Mouse (Mus musculus): ENCODE data around the gene Adpgk. TPM values are rescaled to one million over a fixed set of nuclear protein-coding genes. Genes with fewer than 3 reads are reported as not detected.

Adpgk gene
- polyA plus RNA-seq, 1 experiment from 2014 or later, result 27.4 TPM

DNA sequence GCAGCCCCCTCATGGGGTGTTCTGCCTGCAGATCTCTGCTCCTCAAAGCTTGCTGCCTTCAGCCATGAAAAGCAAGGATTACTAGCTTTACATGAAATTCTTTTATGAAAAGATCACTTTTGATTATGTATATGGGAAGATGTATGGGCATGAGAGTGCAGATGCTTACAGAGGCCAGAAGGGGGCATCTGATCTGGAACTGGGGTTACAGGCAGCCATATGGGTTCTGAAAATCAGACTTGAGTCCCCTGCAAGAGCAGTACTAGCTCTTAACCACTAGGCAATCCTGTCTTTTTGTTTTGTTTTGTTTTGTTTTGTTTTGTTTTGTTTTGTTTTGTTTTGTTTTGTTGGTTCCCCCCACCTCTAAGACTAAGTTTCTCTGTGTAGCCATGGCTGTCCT is 18.2 kb upstream of the Adpgk start:
- H3K9ac ChIP-seq, result no peak overlapping the region
- H3K36me3 ChIP-seq, result no peaks in the 10 kb centered on the region
- H3K27me3 ChIP-seq (replicated peaks), result no peaks in the 10 kb centered on the region; the same call in 1 of the 2 replicates
- no peaks in the 10 kb centered on the region for H3K9me3 ChIP-seq (replicated peaks)
- H3K27ac ChIP-seq, result no peak overlapping the region
- ATAC-seq, result no peak
- no peak overlapping the region for H3K4me3 ChIP-seq
- peaks cover 20% of the 10 kb centered on the region for H3K4me1 ChIP-seq
- H3K4me2 ChIP-seq, result no peak overlapping the region

DNA sequence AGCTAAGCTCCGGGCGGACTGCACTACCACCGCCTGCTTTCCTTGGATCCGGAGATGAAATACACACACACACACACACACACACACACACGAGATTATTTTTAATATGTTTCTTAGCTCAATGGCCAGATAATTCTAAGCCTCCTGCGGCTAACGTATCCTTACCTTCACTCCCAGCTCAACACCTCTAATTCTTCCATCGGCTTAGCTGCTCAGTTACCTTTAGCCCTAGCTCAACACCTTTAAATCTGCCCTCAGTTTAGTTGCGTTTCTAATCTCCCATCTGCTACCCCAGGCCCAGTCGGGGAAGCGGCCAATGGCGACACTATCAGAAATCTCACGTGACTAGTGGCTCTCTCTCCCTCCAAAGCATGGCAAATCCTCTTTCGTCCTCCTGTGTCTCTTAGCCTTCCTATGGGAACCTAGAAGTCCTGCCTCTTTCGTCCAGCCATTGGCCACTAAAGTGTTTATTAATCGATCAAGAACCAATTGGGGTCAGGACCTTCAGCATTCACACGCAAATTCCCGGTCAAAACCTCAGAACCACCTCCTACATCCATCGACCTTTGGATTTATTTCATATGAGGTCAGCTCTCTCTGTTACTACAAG is 16.4 kb upstream of the Adpgk start:
- 69% methylated on average over 19 of the region's 19 CpGs for WGBS (ENCODE audit: insufficient replicate concordance)
- Histone ChIP-seq H3K4me3 (no peak overlapping the region), H3K36me3 (no peaks in the 10 kb centered on the region), H3K27ac (no peak overlapping the region), H3K9me3 (replicated peaks) (no peaks in the 10 kb centered on the region), H3K4me1 (peaks cover 20% of the 10 kb centered on the region), H3K27me3 (replicated peaks) (no peaks in the 10 kb centered on the region), H3K9ac (no peak overlapping the region), H3K4me2 (no peak overlapping the region)
- ATAC-seq, result no peak

DNA sequence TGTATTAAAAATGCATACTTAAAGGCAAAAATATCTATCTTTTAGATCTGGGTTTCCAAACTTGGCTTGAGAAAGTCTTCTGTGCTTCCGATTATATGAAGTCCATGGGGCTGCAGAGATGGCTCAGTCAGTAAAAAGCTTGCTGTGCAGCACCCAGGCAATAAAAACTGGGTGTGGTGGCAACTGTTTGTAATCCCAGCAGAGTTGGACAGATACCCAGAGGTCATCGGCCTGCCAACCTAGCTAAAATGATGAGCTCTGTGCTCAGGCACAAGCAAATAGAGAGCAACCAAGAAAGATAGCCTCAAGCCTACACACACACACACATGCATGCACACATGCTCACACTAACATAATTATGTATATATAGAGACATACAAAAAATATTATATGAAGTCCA is 13.2 kb upstream of the Adpgk start:
- no peak for ATAC-seq
- Histone ChIP-seq H3K27me3 (replicated peaks) (no peaks in the 10 kb centered on the region), H3K4me3 (no peak overlapping the region), H3K4me2 (no peak overlapping the region), H3K27ac (no peak overlapping the region), H3K36me3 (no peaks in the 10 kb centered on the region), H3K9ac (no peak overlapping the region), H3K4me1 (peaks cover 9% of the 10 kb centered on the region; the same call in 1 of the 2 replicates), H3K9me3 (replicated peaks) (no peaks in the 10 kb centered on the region)
- 79% methylated on average over 2 of the region's 2 CpGs for WGBS (ENCODE audit: insufficient replicate concordance)

DNA sequence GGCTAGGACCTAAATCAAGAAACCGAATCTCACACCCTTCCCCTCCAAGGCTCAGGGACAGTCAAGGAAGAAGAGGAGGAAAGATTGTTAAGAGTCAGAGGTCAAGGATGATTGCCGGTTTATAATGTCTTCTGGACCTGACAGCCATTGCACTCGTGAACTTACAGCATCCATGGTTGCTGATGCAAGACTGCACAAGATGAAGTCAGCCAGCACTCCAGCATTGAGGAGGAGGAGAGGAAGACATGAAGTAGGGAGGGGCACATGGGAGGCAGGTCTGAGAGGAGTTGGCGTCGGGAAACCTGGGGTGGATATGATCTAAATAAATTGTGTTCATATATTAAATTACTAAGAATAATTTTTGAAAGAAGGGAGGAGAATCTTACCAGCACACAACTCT is 12.7 kb upstream of the Adpgk start:
- H3K27me3 ChIP-seq (replicated peaks), result no peaks in the 10 kb centered on the region
- 63% methylated on average over 5 of the region's 5 CpGs for WGBS (ENCODE audit: insufficient replicate concordance)
- H3K9me3 ChIP-seq (replicated peaks), result no peaks in the 10 kb centered on the region
- no peak overlapping the region for H3K4me2 ChIP-seq
- peaks cover 9% of the 10 kb centered on the region; the same call in 1 of the 2 replicates for H3K4me1 ChIP-seq
- ATAC-seq, result no peak
- H3K9ac ChIP-seq, result no peak overlapping the region
- no peak overlapping the region for H3K27ac ChIP-seq
- H3K4me3 ChIP-seq, result no peak overlapping the region
- H3K36me3 ChIP-seq, result no peaks in the 10 kb centered on the region

DNA sequence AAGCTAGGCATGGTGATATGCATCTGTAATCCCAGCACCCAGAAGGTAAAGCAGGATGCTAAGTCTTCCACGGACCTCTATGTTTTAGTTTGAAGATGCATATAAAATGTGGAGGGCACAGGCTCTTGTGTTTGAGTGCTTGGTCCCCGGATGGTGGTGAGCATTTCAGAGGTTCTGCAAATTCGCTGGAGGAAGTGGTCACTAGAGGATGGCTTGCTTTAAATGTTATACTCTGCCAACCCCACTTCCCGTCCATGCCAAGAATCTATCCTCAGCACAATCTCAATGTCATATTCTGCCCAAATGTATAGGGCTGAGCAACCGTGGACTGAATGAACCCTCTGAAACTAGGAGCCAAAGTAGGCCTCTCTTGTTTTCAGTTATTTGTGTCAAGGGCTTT is 10.5 kb upstream of the Adpgk start:
- H3K4me3 ChIP-seq, result no peak overlapping the region
- no peaks in the 10 kb centered on the region for H3K36me3 ChIP-seq
- WGBS (ENCODE audit: insufficient replicate concordance), result 62% methylated on average over 5 of the region's 5 CpGs
- no peak for ATAC-seq
- no peak overlapping the region for H3K4me2 ChIP-seq
- H3K27ac ChIP-seq, result no peak overlapping the region
- H3K9me3 ChIP-seq (replicated peaks), result no peaks in the 10 kb centered on the region
- no peak overlapping the region for H3K9ac ChIP-seq
- H3K27me3 ChIP-seq (replicated peaks), result no peaks in the 10 kb centered on the region
- peaks cover 21% of the 10 kb centered on the region for H3K4me1 ChIP-seq

DNA sequence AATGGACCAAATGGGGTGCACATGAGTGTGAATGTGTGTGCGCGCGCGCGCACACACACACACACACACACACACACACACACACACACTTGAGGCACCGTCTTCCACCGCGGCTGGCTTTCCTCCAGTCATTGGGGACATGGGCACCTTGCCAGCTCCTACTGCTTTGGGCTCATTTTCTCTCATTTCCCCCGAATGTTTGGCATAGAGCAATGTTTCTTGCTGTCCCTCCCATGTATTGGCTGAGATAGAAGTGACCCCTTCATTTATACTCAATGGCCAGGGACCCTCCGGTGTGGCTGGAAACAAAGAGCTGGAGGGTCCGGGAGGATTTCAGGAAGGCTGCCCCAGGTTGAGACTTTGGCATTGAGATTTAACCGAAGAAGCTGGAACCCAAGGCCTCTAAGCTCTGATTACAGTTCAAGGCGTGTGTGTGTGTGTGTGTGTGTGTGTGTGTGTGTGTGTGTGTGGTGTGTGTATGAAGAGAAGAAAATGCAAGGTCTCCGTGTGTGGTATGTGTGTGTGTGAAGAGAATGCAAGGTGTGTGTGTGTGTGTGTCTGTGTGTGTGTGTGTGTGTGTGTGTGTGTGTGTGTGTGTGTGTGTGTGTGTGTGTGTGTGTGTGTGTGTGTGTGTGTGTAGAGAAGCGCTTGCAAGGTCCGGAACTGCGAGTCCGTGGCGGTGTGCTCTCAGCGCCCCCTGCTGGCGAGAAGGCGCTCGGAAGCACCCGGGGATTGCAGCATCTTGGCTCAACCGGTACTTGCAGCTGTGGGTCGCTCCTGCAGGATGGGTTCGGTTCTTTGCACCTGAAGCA is 9.3 kb upstream of the Adpgk start:
- no peaks in the 10 kb centered on the region for H3K27me3 ChIP-seq (replicated peaks)
- no peaks in the 10 kb centered on the region for H3K36me3 ChIP-seq
- no peak overlapping the region for H3K27ac ChIP-seq
- no peak overlapping the region for H3K9ac ChIP-seq
- no peaks in the 10 kb centered on the region for H3K9me3 ChIP-seq (replicated peaks)
- H3K4me2 ChIP-seq, result peak overlapping the region; percentile 42
- 53% methylated on average over 19 of the region's 27 CpGs for WGBS (ENCODE audit: insufficient replicate concordance)
- H3K4me3 ChIP-seq, result no peak overlapping the region
- H3K4me1 ChIP-seq, result peaks cover 31% of the 10 kb centered on the region
- no peak for ATAC-seq

DNA sequence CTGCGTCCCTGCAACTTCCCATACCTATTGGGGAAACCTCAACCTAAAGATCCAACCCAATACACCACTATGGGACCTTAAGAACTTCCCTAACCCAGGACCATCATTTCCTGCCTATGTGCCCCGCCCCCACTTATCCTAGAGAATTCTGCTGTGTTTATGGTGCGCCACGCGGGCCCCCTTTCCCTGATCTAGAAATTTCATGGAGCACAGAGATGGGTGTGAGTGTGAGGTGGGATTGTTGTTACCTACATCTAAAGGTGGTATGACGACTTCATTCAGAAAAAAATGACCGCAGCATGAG is 8.7 kb upstream of the Adpgk start:
- Histone ChIP-seq H3K27me3 (replicated peaks) (no peaks in the 10 kb centered on the region), H3K4me1 (peaks cover 37% of the 10 kb centered on the region), H3K9ac (no peak overlapping the region), H3K9me3 (replicated peaks) (no peaks in the 10 kb centered on the region), H3K36me3 (no peaks in the 10 kb centered on the region), H3K27ac (no peak overlapping the region), H3K4me3 (no peak overlapping the region), H3K4me2 (peak overlapping the region; percentile 42)
- ATAC-seq, result no peak
- 46% methylated on average over 7 of the region's 7 CpGs for WGBS (ENCODE audit: insufficient replicate concordance)

DNA sequence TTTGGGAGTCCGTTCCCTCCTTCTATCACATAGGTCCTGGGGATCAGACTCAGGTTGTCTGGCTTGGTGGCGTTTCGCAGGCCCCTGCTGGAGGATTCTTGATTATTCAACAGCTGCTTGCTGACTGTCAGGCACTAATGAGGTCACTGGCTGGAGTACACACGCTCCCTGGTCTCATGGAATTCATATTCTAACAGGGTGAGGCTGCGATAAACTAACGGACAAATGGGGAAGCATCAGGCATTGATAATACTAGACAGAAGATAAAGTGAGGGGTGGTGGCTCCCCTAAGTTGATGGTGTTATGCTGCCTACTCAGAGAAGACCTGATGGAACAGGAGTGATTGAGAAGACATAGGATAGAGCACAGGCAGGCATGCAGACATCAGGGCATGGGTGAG is 5.7 kb upstream of the Adpgk start:
- Histone ChIP-seq H3K9ac (peak overlapping the region; percentile 9; the same call in 1 of the 2 replicates), H3K4me2 (peak overlapping the region; percentile 22; the same call in 1 of the 2 replicates), H3K4me3 (no peak overlapping the region), H3K9me3 (replicated peaks) (no peaks in the 10 kb centered on the region), H3K27ac (peak overlapping the region; percentile 8; the same call in 1 of the 2 replicates), H3K27me3 (replicated peaks) (no peaks in the 10 kb centered on the region), H3K4me1 (peaks cover 67% of the 10 kb centered on the region), H3K36me3 (no peaks in the 10 kb centered on the region)
- ATAC-seq, result peak; percentile 86
- WGBS (ENCODE audit: insufficient replicate concordance), result 33% methylated on average over 6 of the region's 6 CpGs

DNA sequence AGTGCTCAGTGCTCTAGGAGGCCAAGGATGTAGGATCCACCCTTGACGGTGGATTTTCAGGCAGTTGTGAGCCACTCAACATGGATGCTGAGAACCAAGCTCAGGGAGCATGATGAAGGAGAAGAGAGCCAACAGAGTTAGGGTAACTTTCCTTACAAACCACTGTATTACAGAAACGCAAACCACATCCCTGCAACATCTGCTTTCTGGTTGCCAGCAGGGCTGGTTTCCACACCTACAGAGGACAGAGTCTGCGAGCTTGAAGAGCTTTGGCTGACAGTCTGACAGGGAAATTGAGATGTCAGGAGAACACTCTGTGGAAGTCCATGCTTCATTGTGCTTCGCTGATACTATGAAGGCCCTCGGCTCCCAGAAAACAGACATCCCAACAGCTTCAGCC is 3.3 kb upstream of the Adpgk start:
- Histone ChIP-seq H3K36me3 (no peaks in the 10 kb centered on the region), H3K4me3 (no peak overlapping the region), H3K9ac (no peak overlapping the region), H3K4me1 (peaks cover 71% of the 10 kb centered on the region), H3K4me2 (peak overlapping the region; percentile 21; the same call in 1 of the 2 replicates), H3K27me3 (replicated peaks) (no peaks in the 10 kb centered on the region), H3K9me3 (replicated peaks) (no peaks in the 10 kb centered on the region), H3K27ac (peak overlapping the region; percentile 39; the same call in 1 of the 2 replicates)
- 48% methylated on average over 5 of the region's 5 CpGs for WGBS (ENCODE audit: insufficient replicate concordance)
- no peak for ATAC-seq

DNA sequence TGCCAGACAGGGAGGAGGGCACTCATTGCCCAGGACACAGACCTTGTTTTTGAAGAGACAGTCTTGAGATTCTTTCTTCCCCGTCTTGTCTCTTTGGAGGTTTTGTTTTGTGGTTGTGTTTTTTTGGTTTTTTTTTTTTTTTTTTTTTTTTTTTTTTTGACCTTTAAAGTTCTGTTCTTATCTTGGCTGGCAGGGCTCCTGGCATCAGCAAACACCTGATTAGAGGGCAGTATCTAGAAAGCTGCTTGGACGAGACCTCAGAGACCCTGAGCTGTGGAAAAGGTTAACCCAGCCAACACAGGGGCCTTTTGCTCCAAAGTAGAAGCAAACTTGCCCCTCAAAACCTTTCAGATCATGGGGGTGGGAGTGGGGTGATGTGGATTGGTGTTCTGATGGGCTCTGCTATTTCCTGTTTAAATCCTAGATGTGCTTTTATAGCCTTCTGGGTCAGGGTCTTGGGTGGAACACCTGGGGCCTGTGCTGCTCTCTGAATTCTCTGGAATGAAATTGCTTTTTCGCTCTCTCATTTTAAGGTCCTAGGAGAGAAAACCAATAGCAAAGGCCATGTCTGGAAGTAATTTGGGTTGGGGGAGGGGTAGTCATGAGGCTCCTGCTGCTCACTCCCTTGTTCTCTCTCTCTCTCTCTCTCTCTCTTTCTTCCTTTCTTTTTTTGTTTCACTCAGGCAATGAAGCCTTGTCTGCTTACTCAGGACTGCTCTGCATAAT is 2.5 kb upstream of the Adpgk start:
- no peak for ATAC-seq
- Histone ChIP-seq H3K4me1 (peaks cover 79% of the 10 kb centered on the region), H3K4me3 (no peak overlapping the region), H3K27me3 (replicated peaks) (no peaks in the 10 kb centered on the region), H3K4me2 (peak overlapping the region; percentile 39), H3K9me3 (replicated peaks) (no peaks in the 10 kb centered on the region), H3K27ac (peak overlapping the region; percentile 39), H3K36me3 (no peaks in the 10 kb centered on the region), H3K9ac (peak overlapping the region; percentile 22; the same call in 1 of the 2 replicates)
- 37% methylated on average over 3 of the region's 3 CpGs for WGBS (ENCODE audit: insufficient replicate concordance)

DNA sequence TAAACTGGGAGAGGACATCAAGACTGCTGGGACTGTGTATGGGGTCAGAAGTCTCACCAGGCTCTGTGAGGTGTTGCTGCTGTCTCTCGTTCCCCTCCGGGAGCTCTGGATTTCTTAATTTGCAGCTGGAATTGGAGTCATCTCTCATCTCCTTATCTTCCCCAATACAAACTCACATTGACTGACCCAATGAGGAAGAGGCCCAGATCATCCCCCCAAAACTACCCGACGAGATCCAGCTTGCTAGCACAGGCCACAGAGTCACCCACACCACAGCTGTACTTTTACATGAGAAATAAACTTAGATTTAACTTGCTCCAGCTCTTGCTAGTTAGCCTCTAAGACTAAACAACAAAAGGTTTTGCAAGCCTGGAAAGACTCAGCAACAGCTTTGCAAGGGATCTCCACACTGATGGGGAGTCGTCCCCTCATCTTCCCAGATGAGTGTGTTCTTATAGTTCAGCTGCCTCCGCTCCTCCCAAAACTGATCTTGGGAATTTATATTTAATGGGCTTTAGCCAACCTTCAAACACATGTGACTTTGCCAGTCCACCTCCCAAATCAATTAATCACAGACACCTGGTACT is 1.7 kb upstream of the Adpgk start:
- no peaks in the 10 kb centered on the region for H3K27me3 ChIP-seq (replicated peaks)
- no peak for ATAC-seq
- 61% methylated on average over 6 of the region's 6 CpGs for WGBS (ENCODE audit: insufficient replicate concordance)
- H3K4me2 ChIP-seq, result no peak overlapping the region
- peaks cover 86% of the 10 kb centered on the region for H3K4me1 ChIP-seq
- no peaks in the 10 kb centered on the region for H3K9me3 ChIP-seq (replicated peaks)
- H3K9ac ChIP-seq, result peak overlapping the region; percentile 22; the same call in 1 of the 2 replicates
- H3K4me3 ChIP-seq, result no peak overlapping the region
- no peak overlapping the region; the same call in 1 of the 2 replicates for H3K27ac ChIP-seq
- no peaks in the 10 kb centered on the region for H3K36me3 ChIP-seq

Measured in liver, embryonic 12.5 days (tissue).